Mouse (Mus musculus) embryonic facial prominence, embryonic 11.5 days (tissue): ENCODE measurements around the gene Fam71a. TPM values are rescaled to one million over a fixed set of nuclear protein-coding genes. Genes with fewer than 3 reads are reported as not detected.

Experiments used
- ATAC-seq: fragments of 200-750 bp; cut with Nextera tagmentation; replicated peaks from 2 replicates; pipeline ENCODE4 v1.8.0; 2017; ENCODE audit warnings: low read depth; ENCODE audit not compliant: insufficient number of reproducible peaks, low FRiP score, low TSS enrichment
- DNase-seq: peaks from one replicate; pipeline ENCODE4 v3.0.0-alpha.2; 2015; ENCODE audit warnings: low spot score
- H3K27ac ChIP-seq: fragments of 300-500 bp; sonication (generic); replicated peaks from 2 replicates; pipeline ENCODE4 v1.5.1; 2014; ENCODE audit warnings: mild to moderate bottlenecking, low read depth, low read length, control low read depth
- H3K27me3 ChIP-seq: fragments of 300-500 bp; sonication (generic); 2 replicates; pipeline ENCODE4 v1.6.1; 2014; ENCODE audit warnings: mild to moderate bottlenecking, low read length, moderate library complexity, mixed read lengths; ENCODE audit not compliant: control insufficient read depth, insufficient read depth
- H3K36me3 ChIP-seq: fragments of 300-500 bp; sonication (generic); replicated peaks from 2 replicates; pipeline ENCODE4 v1.6.1; 2014; ENCODE audit warnings: low read depth, mild to moderate bottlenecking, low read length, moderate library complexity, mixed read lengths; ENCODE audit not compliant: control insufficient read depth, insufficient read depth
- H3K4me1 ChIP-seq: fragments of 300-500 bp; sonication (generic); 2 replicates; pipeline ENCODE4 v1.6.1; 2014; ENCODE audit warnings: low read length, mixed read lengths; ENCODE audit not compliant: control insufficient read depth, insufficient read depth
- H3K4me2 ChIP-seq: fragments of 300-500 bp; sonication (generic); 2 replicates; pipeline ENCODE4 v1.6.1; 2014; ENCODE audit warnings: low read depth, mild to moderate bottlenecking, control low read depth, low read length, moderate library complexity
- H3K4me3 ChIP-seq: fragments of 300-500 bp; sonication (generic); 2 replicates; pipeline ENCODE4 v1.5.1; 2014; ENCODE audit warnings: low read depth, low read length, control low read depth
- H3K9ac ChIP-seq: fragments of 300-500 bp; sonication (generic); replicated peaks from 2 replicates; pipeline ENCODE4 v1.6.1; 2014; ENCODE audit warnings: mild to moderate bottlenecking, control low read depth, low read length
- H3K9me3 ChIP-seq: fragments of 300-500 bp; sonication (generic); replicated peaks from 2 replicates; pipeline ENCODE4 v1.6.1; 2016; ENCODE audit warnings: mild to moderate bottlenecking, low read length, inconsistent platforms, mixed read lengths; ENCODE audit not compliant: control insufficient read depth
- WGBS: fragments of 180-500 bp; shearing (Covaris S2); extraction: QIAGEN DNeasy Blood & Tissue Kit; methylation state at CpG from one replicate; pipeline ENCODE4 v1.1.7; 2014; 5-methylcytosine and 5-hydroxymethylcytosine counted together
- polyA plus RNA-seq: library from polyadenylated mRNA; unstranded; fragments of >200 nt; fragmentation: Nextera tagmentation; extraction: Ambion mirVana; gene quantifications from 2 replicates; pipeline ENCODE4 v1.2.1, GENCODE M21; 2014

The Fam71a gene
- polyA plus RNA-seq: not detected in 2 replicates

DNA sequence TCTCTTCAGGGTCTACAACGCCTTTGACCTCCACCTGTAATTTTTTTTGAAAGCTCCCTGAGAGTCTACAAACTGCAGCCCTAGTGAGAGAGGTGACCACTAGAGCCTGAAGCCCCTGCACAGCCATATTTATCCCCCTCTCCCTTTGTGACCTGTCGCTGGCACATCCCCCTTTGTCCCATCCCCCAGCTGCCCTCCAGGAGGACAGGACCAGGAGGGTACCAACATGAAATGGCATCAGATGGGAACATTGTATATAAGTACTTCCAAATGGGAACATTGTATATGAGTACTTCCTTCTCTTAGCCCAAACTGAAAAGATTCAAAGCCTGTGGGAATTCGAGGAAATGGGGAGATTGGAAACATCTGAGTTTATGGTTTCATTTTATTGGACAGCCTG, at the start of gene Fam71a:
TSS of gene Fam71a (minus strand) at position 101 of the 400 bp plus-strand sequence.
- 74% methylated on average over 3 of the region's 3 CpGs for WGBS
- Histone ChIP-seq H3K4me1 (no peaks in the 10 kb centered on the region), H3K4me2 (no peak within 1 kb of the TSS), H3K27me3 (no peaks in the 10 kb centered on the region), H3K9me3 (no peaks in the 10 kb centered on the region), H3K4me3 (no peak within 1 kb of the TSS), H3K36me3 (no peaks in the 10 kb centered on the region), H3K9ac (no peak within 1 kb of the TSS), H3K27ac (no peak within 1 kb of the TSS)
- ATAC-seq (no peak), DNase-seq (no peak)

DNA sequence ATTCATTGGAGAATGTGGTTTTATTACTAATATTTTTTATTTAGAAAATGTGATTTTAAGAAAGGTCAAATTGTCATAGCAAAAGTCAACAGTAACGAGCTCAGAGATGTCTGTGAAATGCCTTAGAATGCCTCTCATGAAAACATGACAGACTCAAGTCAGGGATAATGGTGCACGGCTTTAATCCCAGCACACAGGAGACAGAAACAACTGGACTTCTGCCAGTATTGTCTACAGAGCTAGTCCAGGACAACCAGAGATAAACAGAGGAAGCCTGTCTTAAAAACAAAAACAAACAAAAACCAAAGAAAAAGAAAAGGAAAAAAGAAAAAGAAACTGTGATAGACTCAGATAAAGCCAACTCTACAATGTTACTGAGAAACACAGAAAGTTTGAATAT, 46.5 kb upstream of the Fam71a start:
- 57% methylated on average over 2 of the region's 2 CpGs for WGBS
- DNase-seq: no peak

DNA sequence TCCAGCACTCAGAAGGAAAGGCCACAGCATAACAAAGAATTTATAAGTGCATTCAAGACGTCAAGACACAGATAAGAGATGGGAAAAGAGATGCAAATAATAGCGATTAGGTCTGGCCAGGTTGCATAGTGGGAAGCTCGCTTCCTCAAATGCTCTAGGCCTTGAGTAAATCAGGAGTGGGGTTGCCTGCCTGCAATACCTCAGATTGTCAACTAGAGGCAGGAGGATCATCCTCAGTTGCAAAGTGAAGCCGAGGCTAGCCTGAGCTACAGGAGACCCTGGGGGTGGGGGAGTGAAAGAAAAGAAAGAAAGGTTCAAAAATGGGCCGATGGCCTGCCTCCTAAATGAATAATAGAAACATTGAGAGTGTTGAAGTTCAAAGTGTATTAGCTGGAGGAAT, 41.2 kb upstream of the Fam71a start:
- Histone ChIP-seq H3K9me3 (no peaks in the 10 kb centered on the region), H3K27me3 (no peaks in the 10 kb centered on the region), H3K27ac (no peak overlapping the region), H3K4me1 (no peaks in the 10 kb centered on the region), H3K4me2 (no peak overlapping the region), H3K9ac (no peak overlapping the region), H3K4me3 (no peak overlapping the region), H3K36me3 (no peaks in the 10 kb centered on the region)
- WGBS: 84% methylated on average over 5 of the region's 5 CpGs
- no peak for DNase-seq
- no peak for ATAC-seq

More for the DNA sequence above, 46.5 kb upstream of the Fam71a start:
- Histone ChIP-seq H3K4me2 (no peak overlapping the region), H3K4me3 (no peak overlapping the region), H3K27me3 (no peaks in the 10 kb centered on the region), H3K9me3 (no peaks in the 10 kb centered on the region), H3K9ac (no peak overlapping the region), H3K27ac (no peak overlapping the region), H3K36me3 (no peaks in the 10 kb centered on the region), H3K4me1 (no peaks in the 10 kb centered on the region; the same call in 1 of the 2 replicates)
- ATAC-seq: no peak

DNA sequence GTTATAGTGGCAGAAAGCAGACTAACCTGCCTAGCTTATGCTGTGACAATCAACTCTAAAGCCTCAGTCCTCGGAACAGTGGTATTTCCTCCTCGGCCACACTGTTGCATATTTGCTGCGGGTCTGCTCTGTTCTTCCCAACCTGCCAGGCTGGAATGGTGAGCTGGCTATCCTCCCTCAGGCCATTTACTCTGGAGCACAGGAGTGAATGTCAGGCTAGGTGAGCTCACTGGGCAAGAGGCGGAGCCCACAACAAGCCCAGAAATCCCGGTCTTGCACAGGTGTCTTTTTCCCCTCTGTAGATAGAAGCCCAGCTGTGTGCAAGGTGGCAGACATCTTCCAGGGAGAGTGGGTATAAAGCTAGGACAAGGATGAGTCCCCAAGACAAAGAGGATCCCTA, 40.3 kb upstream of the Fam71a start:
- H3K9me3 ChIP-seq: no peaks in the 10 kb centered on the region
- no peak for ATAC-seq
- peak; percentile 31 for DNase-seq
- WGBS: 70% methylated on average over 5 of the region's 5 CpGs
- H3K27ac ChIP-seq: no peak overlapping the region
- no peaks in the 10 kb centered on the region for H3K4me1 ChIP-seq
- H3K9ac ChIP-seq: no peak overlapping the region
- H3K4me2 ChIP-seq: no peak overlapping the region
- no peaks in the 10 kb centered on the region for H3K27me3 ChIP-seq
- H3K36me3 ChIP-seq: no peaks in the 10 kb centered on the region
- no peak overlapping the region for H3K4me3 ChIP-seq

DNA sequence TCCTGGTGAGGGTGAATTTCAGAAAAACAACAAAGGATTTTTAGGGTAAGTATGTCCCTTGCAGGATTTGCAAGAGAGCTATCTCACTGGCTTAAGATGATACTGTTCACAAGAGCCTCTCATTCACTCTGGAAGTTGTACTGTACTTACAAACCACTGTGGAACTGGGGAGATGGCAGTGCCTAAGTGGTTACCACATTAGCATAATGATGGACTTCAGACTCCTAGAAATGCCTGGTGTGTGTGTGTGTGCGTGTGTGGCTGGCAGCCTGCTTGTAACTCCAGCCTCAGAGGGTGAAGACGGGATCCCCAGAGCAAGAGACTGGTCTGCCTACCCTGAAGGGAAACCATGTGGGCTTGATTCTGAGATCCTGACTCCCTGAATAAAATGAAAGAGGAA, 38.9 kb upstream of the Fam71a start:
- H3K9me3 ChIP-seq: no peaks in the 10 kb centered on the region
- no peak overlapping the region for H3K27ac ChIP-seq
- H3K9ac ChIP-seq: no peak overlapping the region
- H3K4me2 ChIP-seq: no peak overlapping the region
- no peak for ATAC-seq
- no peaks in the 10 kb centered on the region for H3K36me3 ChIP-seq
- no peak overlapping the region for H3K4me3 ChIP-seq
- H3K27me3 ChIP-seq: no peaks in the 10 kb centered on the region
- no peak for DNase-seq
- no peaks in the 10 kb centered on the region for H3K4me1 ChIP-seq
- WGBS: 67% methylated on average over 2 of the region's 2 CpGs

DNA sequence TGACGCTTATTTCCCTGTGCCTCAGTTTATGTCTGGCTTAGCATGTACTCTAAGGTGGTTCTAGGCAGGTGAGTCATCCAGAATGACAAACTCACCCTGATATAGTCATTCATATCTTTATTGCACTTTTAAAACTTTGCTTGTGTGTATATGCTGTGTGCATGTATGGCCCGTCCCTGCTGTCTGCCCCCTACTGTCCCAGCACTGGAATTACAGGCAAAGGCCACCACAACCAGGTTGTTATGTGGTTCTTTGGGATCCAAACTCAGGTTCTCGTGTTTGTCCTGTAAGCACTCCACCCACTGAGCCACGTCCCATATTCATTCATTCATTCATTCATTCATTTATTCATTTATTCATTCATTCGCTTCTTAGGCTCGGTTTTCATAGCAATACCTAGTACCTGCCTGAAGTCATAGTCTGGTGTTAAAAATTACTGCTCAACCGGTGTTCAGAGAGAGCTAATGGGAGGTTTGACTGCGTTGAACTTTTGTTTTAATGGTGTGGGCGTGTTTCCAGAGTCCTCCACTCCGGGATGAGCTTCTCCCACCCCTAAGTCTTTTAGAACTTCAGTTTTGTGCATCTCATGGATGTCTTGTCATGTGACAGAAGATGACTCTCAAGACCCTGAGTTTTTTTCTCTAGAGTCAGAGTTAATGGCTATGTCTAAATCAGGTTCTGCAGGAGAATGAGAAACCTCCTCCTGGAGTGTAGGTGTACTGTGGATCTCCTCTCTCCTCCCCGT, 37.8 kb upstream of the Fam71a start:
- Histone ChIP-seq H3K9ac (no peak overlapping the region), H3K27me3 (no peaks in the 10 kb centered on the region), H3K27ac (no peak overlapping the region), H3K4me3 (no peak overlapping the region), H3K9me3 (no peaks in the 10 kb centered on the region), H3K4me2 (no peak overlapping the region), H3K36me3 (no peaks in the 10 kb centered on the region), H3K4me1 (no peaks in the 10 kb centered on the region)
- no peak for ATAC-seq
- 84% methylated on average over 11 of the region's 11 CpGs for WGBS
- no peak for DNase-seq

DNA sequence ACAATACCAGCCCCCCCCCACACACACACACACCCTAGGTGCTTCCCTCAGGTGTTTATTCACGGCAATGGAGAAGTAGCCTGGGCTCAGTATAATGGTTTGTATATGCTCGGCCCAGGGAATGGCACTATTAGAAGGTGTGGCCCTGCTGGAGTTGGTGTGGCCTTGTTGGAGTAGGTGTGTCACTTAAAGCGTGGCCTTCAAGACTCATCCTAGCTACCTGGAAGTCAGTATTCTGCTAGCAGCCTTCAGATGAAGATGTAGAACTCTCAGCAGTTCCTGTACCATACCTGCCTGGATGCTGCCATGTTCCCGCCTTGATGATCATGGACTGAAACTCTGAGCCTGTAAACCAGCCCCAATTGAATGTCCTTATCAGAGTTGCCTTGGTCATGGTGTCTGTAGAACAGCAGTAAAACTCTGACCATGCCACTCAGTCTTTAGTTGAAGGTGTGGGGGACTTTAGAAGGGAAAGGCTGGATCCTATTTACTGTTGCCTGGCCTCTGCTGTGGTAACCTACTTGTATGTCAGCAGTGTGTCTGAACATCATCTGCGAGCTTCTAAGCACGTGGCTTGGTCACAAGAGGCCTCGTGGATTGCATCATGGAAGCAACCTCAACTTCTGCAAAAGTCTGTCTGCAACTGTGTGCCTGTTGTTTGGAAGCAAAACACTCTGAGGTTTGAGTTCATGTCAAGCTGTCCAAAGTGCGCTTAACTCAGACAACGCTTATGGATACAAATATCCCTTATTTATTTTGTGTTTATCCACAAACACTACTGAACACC, 36.4 kb upstream of the Fam71a start:
- no peaks in the 10 kb centered on the region for H3K4me1 ChIP-seq
- H3K4me3 ChIP-seq: no peak overlapping the region
- ATAC-seq (no peak), DNase-seq (no peak)
- no peak overlapping the region for H3K9ac ChIP-seq
- H3K9me3 ChIP-seq: no peaks in the 10 kb centered on the region
- H3K36me3 ChIP-seq: no peaks in the 10 kb centered on the region
- H3K27ac ChIP-seq: no peak overlapping the region
- WGBS: 90% methylated on average over 9 of the region's 9 CpGs
- no peak overlapping the region for H3K4me2 ChIP-seq
- no peaks in the 10 kb centered on the region for H3K27me3 ChIP-seq

DNA sequence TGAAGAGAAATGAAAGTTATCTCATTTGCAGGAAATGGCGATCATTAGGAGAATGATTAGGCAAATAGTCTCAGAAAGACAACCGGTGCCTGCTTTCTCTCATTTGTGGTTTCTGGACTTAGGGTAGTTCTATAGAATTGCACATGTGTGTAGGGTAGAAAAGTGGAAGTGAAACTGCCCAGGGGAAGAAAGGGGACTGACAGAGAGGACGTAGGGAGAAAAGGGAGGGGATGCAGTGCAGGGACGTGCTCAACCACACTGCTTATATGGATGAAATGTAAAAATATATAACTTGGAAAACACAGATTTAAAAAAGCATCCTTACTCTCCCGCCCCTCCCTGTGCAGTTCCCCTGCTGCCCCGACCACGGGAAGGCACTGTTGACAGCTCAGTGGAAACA, 33.3 kb upstream of the Fam71a start:
- H3K27ac ChIP-seq: no peak overlapping the region

More for the DNA sequence above, 33.3 kb upstream of the Fam71a start:
- Histone ChIP-seq H3K36me3 (no peaks in the 10 kb centered on the region), H3K9ac (no peak overlapping the region), H3K27me3 (no peaks in the 10 kb centered on the region), H3K4me3 (no peak overlapping the region), H3K4me1 (no peaks in the 10 kb centered on the region), H3K4me2 (no peak overlapping the region), H3K9me3 (no peaks in the 10 kb centered on the region)
- DNase-seq: no peak
- WGBS: 74% methylated on average over 7 of the region's 7 CpGs
- no peak for ATAC-seq
